Mouse (Mus musculus): Measurements from ENCODE around the gene Aldh1l2. TPM values are rescaled to one million over a fixed set of nuclear protein-coding genes. Genes with fewer than 3 reads are reported as not detected.

Aldh1l2 gene
- total RNA-seq, 2 experiments from 2014 or later = 2.0 to 2.2 TPM

DNA sequence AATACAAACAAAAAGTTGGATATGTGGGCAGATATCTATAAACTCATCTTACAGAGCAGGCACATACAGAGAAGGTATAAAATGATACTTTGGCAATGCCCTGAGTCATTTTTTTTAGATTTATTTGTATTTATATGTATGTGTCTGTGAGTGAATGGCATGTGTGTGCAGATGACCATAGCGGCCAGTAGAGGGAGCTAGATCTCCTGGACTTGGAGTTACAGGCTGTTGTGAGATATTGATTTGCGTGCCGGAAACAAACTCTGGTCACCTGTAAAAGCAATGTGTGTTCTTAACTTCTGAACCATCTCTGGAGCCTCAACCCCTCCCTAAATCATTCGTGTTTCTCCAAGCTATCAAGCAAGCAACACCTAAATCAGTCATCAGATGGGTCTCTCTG, 12.9 kb downstream of the Aldh1l2 start:
- H3K27ac ChIP-seq = no peak overlapping the region
- peak; percentile 62 for TF ChIP-seq CTCF (conservative IDR thresholded peaks at IDR 0.05)

DNA sequence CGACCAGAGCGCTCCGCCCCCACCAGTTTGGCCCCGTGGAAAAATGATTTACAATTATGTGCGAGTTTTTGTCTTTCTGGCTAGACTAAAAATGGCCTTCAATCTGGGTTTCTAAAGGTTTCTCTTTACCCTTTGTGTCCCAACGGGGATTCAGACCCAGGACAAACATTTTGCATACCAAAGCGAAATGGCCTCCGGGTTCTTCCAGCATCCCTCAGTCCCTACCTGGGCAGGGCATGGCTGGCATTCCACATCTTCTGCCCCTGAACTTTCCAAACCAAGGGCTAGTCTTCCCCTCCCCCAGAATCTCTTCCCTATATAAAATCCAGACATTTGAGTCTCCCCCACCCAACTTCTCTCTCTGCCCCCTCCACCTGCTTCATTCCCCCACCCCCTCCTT, 20.2 kb downstream of the Aldh1l2 start:
- Histone ChIP-seq H3K27ac (no peak overlapping the region), H3K4me3 (no peak overlapping the region)
- TF ChIP-seq CTCF (conservative IDR thresholded peaks at IDR 0.05) = no peak
- DNase-seq (ENCODE audit: low spot score in 2 of 2) = no peak

More for the DNA sequence above, 12.9 kb downstream of the Aldh1l2 start:
- no peak overlapping the region for H3K4me3 ChIP-seq
- DNase-seq (ENCODE audit: low spot score in 2 of 2) = no peak

- no peak for TF ChIP-seq CTCF (conservative IDR thresholded peaks at IDR 0.05)
- Histone ChIP-seq H3K4me3 (no peak overlapping the region), H3K27ac (no peak overlapping the region)
- DNase-seq (ENCODE audit: low spot score in 2 of 2) = no peak
Observed at GRCm38 (mm10) chr10:83511304-83511703, 22.6 kb downstream of the Aldh1l2 start.

DNA sequence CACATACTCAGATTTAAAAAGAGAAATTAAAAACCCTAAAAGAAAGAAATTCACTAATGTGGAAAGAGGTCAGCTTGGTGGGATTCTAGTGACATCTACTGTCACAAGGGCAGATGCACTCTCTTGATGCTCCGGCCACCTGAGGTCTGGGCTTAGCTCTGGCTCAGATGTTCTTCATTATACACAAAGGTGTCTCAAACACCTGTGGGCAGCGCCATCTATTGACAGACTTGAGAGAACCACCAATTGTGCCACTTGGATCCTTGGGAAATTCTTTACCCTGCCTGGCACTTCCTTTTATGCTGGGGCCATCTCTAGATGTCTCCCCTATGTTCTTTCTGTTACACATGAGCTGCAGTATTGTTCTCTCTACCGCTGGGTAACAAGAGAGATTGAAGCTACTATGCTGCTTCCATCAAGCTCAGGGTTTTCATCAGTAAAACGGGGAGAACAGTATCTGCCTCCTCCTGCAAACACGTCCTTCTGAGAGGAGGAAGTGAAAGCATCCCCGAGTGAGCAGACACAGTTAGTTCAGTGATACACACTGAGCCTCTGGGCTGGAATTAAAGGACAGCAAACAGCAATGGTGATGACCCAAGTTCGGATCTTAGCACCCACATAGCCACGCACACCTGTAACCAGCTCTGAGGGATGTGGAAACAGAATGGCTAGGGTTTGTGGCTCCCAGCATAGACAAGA, 24.8 kb downstream of the Aldh1l2 start:
- Histone ChIP-seq H3K27ac (no peak overlapping the region), H3K4me3 (no peak overlapping the region)
- peak; percentile 65 for TF ChIP-seq CTCF (conservative IDR thresholded peaks at IDR 0.05)
- no peak for DNase-seq (ENCODE audit: low spot score in 2 of 2)

DNA sequence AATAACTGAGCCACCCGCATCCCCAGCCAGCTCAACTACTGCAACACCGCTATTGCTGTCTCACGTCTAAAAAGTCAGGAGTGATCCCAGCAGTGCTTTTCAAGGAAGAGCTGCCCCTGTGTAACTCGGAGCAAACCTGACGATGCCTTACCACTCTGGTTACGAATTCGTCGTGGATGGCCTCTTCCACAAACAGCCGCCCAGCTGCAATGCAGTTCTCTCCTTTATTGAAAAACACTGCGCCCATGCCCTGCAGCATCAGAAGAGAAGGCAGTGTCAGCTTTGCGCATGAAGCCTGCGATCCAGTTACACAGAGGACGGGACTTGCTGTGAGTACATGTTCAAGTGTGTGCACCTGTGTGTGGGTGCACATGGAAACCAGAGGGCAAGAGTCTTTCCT, 36.6 kb downstream of the Aldh1l2 start:
- no peak overlapping the region for H3K4me3 ChIP-seq
- H3K27ac ChIP-seq = no peak overlapping the region
- TF ChIP-seq CTCF (conservative IDR thresholded peaks at IDR 0.05) = no peak
- DNase-seq (ENCODE audit: low spot score in 2 of 2) = no peak

GRCm38 (mm10) chr10:83490506-83490905, 43.4 kb downstream of the Aldh1l2 start:
- DNase-seq (ENCODE audit: low spot score in 2 of 2) = no peak
- H3K4me3 ChIP-seq = no peak overlapping the region
- TF ChIP-seq CTCF (conservative IDR thresholded peaks at IDR 0.05) = no peak
- no peak overlapping the region for H3K27ac ChIP-seq

- no peak overlapping the region for H3K4me3 ChIP-seq
- H3K27ac ChIP-seq = no peak overlapping the region
- TF ChIP-seq CTCF (conservative IDR thresholded peaks at IDR 0.05) = no peak
- peak; percentile 15 to 31 for DNase-seq (ENCODE audit: low spot score in 2 of 2)
Observed at GRCm38 (mm10) chr10:83477286-83477685, 56.7 kb downstream of the Aldh1l2 start.

DNA sequence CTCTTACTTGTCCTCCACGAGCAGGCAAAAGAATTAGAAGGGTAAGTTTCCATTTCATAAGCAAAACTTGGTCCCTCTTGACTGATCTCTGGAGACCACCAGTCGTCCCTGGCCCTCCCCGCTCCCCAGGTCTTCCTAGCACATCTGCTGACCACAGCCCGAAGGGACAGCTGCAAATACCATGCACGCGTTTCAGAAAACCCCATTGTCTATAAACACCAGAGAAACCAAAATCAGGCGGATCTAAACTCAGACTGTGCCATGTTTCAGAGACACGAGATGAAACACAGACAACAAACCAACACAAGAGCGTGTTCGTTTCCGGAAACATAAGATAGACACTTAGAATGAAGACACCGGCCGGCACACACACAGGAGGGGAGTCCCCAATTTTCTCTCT, 58.7 kb downstream of the Aldh1l2 start:
- no peak overlapping the region for H3K4me3 ChIP-seq
- TF ChIP-seq CTCF (conservative IDR thresholded peaks at IDR 0.05) = no peak
- H3K27ac ChIP-seq = no peak overlapping the region
- no peak for DNase-seq (ENCODE audit: low spot score in 2 of 2)

DNA sequence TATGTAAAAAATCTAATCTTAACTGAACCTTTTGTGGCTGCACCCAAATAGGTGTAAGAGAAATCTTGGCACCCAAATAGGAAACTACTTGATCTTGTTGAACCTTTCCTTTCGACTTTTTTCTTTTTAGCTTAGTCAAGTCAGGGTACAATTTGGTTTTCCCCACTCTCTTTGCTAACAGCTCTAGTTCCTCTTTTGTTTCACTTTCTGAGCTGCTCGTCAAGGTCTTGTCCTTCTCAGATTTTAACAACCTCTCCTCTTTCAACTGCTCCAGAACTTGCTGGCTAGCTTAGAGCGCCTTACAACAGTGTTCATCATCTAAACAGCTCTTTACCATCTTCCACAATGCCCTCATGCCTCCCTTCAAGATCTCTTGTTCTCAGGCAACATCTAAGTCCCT, 76.4 kb downstream of the Aldh1l2 start:
- Histone ChIP-seq H3K27ac (no peak overlapping the region), H3K4me3 (no peak overlapping the region)
- no peak for DNase-seq (ENCODE audit: low spot score in 2 of 2)
- TF ChIP-seq CTCF (conservative IDR thresholded peaks at IDR 0.05) = no peak

- no peak overlapping the region for H3K27ac ChIP-seq
- DNase-seq (ENCODE audit: low spot score in 2 of 2) = no peak
- no peak for TF ChIP-seq CTCF (conservative IDR thresholded peaks at IDR 0.05)
- no peak overlapping the region for H3K4me3 ChIP-seq
Observed at GRCm38 (mm10) chr10:83448582-83448981, 85.4 kb downstream of the Aldh1l2 start.

Other genes with a start within 250 kb of the Aldh1l2 start
- gene Slc41a2, start 196.3 kb downstream of the Aldh1l2 start, total RNA-seq (2021) = 10 to 100 TPM; 21.6 to 23.2 TPM
- gene D10Wsu102e, start 173.9 kb downstream of the Aldh1l2 start, total RNA-seq (2021) = 1 to 10 TPM; 3.1 to 3.9 TPM
- 10 to 100 TPM; 28.3 to 28.9 TPM for gene Washc4, start 9.6 kb upstream of the Aldh1l2 start, total RNA-seq (2021)
- 10 to 100 TPM; 81.1 to 95.5 TPM for gene Appl2, start 114.6 kb upstream of the Aldh1l2 start, total RNA-seq (2021)
- gene 1500009L16Rik, start 188.7 kb upstream of the Aldh1l2 start, total RNA-seq (2021) = 10 to 100 TPM; 14.5 to 15.8 TPM